Mouse (Mus musculus) effector memory CD4-positive, alpha-beta T cell, adult 7 months (primary cell): ENCODE data around the gene Pla2g2f. TPM values are rescaled to one million over a fixed set of nuclear protein-coding genes. Genes with fewer than 3 reads are reported as not detected.

Source experiments
- polyA plus RNA-seq: library from polyadenylated mRNA; unstranded; fragments of 100-300 nt; shearing (Covaris generic); gene quantifications from one replicate; pipeline ENCODE4 v1.2.1, GENCODE M21; 2017

Pla2g2f gene
- polyA plus RNA-seq = not detected

DNA sequence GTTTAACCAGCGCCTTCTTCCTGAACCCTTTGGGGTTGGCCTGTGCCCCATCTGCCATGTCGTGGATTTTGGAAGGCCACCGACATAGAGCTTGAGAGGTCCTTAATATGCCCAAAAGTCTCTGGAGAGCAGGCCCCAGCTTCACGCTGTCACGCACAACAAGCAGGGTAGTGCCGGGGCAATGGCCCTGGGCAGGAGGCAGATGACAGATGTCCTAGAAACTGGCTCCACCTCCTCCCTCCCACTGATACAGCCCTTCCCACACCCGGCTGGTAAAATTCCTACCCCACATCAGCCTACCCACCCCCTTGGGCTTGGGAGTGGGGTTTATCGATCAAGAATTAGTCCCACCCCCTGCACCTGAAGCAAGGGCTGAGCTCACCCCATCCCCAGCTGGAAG is at the start of gene Pla2g2f:
Pla2g2f (minus strand) TSS at position 211 of the 400 bp plus-strand sequence.

GRCm38 (mm10) chr4:138775435-138775834 is 18.0 kb upstream of the Pla2g2f start, which contains the start of gene Pla2g2d:
TSS of gene Pla2g2d (plus strand) at chr4:138775735.

DNA sequence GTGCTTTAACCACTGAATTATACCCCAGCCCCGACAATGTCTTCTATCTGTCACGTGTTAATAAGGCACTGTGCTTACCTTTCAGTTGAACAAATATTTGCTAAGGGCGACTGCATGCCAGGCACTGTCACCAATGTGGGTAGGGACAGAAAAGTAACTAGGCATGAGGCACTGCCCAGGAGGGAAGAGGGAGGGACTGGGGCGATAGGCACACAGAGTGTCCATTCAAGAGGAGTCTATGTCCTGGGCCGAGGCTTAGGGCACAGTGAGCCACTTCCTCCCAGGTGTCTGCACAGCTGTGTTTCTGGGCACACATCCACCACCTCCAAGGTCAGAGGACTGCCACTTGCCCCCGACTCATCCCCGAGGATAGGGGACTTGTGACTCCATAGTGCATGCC is 20.4 kb downstream of the Pla2g2f start, which contains the start of gene Ubxn10:
Ubxn10 (minus strand) TSS at position 137 of the 400 bp plus-strand sequence.

DNA sequence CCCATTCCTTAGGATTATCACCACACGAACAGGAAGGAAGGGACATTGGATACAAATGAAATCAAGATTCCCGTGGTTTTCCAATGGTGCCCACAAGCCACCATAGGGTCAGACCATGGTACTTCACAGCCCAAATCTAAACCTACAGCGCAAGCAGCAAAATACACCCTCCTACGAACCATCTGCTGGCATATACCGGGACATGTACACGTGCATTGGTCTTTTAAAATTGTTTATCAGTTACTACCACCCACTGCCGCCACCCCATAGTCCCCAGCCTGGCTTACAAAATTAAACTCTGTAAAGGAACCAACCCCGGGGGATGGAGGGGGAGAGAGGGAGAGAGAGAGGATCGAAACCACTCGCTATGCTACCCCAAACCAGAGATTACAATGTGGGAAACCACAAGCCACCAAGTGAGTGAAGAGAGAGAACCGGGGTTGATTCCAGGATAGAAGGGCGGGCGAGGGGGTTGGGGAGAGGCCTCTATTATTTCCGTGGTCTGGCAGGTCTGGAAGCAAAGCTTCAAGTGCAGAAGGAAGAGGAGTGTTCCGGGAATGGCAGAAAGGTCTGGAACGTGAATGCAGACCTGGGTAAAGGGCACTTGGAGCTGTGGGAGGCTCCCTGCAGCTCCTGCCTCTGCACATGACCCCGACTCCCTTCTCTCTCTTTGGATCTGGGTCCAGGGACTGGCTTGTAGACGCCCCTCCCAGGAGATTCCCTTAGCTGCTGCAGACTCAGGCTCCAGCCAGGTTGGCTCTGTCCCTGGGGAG is 32.9 kb downstream of the Pla2g2f start, which contains the start of gene Pla2g2c:
Pla2g2c (plus strand) TSS at position 439 of the 773 bp plus-strand sequence.

Other genes starting within 250 kb of the Pla2g2f start
- not detected for gene Vwa5b1, start 121.7 kb downstream of the Pla2g2f start, polyA plus RNA-seq
- not detected for gene Pla2g2c, start 32.8 kb downstream of the Pla2g2f start, polyA plus RNA-seq
- 0.43 TPM for gene Ubxn10, start 20.5 kb downstream of the Pla2g2f start, polyA plus RNA-seq
- 0.52 TPM for gene Pla2g2d, start 18.1 kb upstream of the Pla2g2f start, polyA plus RNA-seq
- gene Pla2g5, start 105.9 kb upstream of the Pla2g2f start, polyA plus RNA-seq = not detected
- gene Gm13030, start 116.3 kb upstream of the Pla2g2f start, polyA plus RNA-seq = not detected
- gene Pla2g2e, start 120.3 kb upstream of the Pla2g2f start, polyA plus RNA-seq = not detected
- 6.4 TPM for gene Otud3, start 156.3 kb upstream of the Pla2g2f start, polyA plus RNA-seq
- gene Rnf186, start 209.5 kb upstream of the Pla2g2f start, polyA plus RNA-seq = not detected
- 35.5 TPM for gene Tmco4, start 215.3 kb upstream of the Pla2g2f start, polyA plus RNA-seq